Mouse (Mus musculus) mammary gland, adult 2 months (tissue): Measurements from ENCODE around the gene Alyref2. TPM values are rescaled to one million over a fixed set of nuclear protein-coding genes. Genes with fewer than 3 reads are reported as not detected.

Experiments
- polyA plus RNA-seq: library from polyadenylated mRNA; depleted of rRNA; stranded (reverse); fragments of >200 nt; gene quantifications from 2 replicates; pipeline ENCODE4 v1.2.3, GENCODE M21; 2012; ENCODE audit warnings: low replicate concordance; rRNA removed

The Alyref2 gene
- polyA plus RNA-seq, result 1.8 and 4.2 TPM in 2 replicates

GRCm38 (mm10) chr1:171503250-171503591, at the start of gene Alyref2:
Gene Alyref2 (plus strand): TSS chr1:171503478.

GRCm38 (mm10) chr1:171535194-171535593, 31.9 kb downstream of the Alyref2 start, which contains the start of gene Itln1:
Gene Itln1 (minus strand): TSS chr1:171535294.

Other genes with a start within 250 kb of the Alyref2 start
- 67.0 and 79.3 TPM in 2 replicates for gene B4galt3, start 233.2 kb upstream of the Alyref2 start, polyA plus RNA-seq
- gene Ppox, start 222.3 kb upstream of the Alyref2 start, polyA plus RNA-seq, result 51.7 and 64.2 TPM in 2 replicates
- 53.9 and 55.7 TPM in 2 replicates for gene Usp21, start 215.5 kb upstream of the Alyref2 start, polyA plus RNA-seq
- gene Ufc1, start 208.5 kb upstream of the Alyref2 start, polyA plus RNA-seq, result 15.9 and 23.3 TPM in 2 replicates
- 33.8 and 37.4 TPM in 2 replicates for gene Dedd, start 174.3 kb upstream of the Alyref2 start, polyA plus RNA-seq
- gene Nit1, start 157.8 kb upstream of the Alyref2 start, polyA plus RNA-seq, result 55.1 and 59.6 TPM in 2 replicates
- gene Pfdn2, start 157.8 kb upstream of the Alyref2 start, polyA plus RNA-seq, result 4.9 and 12.0 TPM in 2 replicates
- 0.57 and 0.85 TPM in 2 replicates for gene Klhdc9, start 142.7 kb upstream of the Alyref2 start, polyA plus RNA-seq
- 11.0 and 17.5 TPM in 2 replicates for gene Nectin4, start 133.4 kb upstream of the Alyref2 start, polyA plus RNA-seq
- gene Arhgap30, start 114.5 kb upstream of the Alyref2 start, polyA plus RNA-seq, result 25.7 and 38.8 TPM in 2 replicates
- 90.8 and 91.2 TPM in 2 replicates for gene Usf1, start 92.2 kb upstream of the Alyref2 start, polyA plus RNA-seq
- gene Tstd1, start 84.6 kb upstream of the Alyref2 start, polyA plus RNA-seq, result 1.5 and 3.1 TPM in 2 replicates
- gene F11r, start 65.9 kb upstream of the Alyref2 start, polyA plus RNA-seq, result 34.4 and 58.0 TPM in 2 replicates
- gene Itln1, start 31.8 kb downstream of the Alyref2 start, polyA plus RNA-seq, result 0.27 TPM in 1 of 2 replicates, not detected in the other
- gene Cd244a, start 55.7 kb downstream of the Alyref2 start, polyA plus RNA-seq, result 1.1 and 2.3 TPM in 2 replicates
- gene Ly9, start 103.9 kb downstream of the Alyref2 start, polyA plus RNA-seq, result 11.6 and 13.6 TPM in 2 replicates
- gene Slamf7, start 149.6 kb downstream of the Alyref2 start, polyA plus RNA-seq, result 3.8 and 6.4 TPM in 2 replicates
- gene Cd48, start 178.5 kb downstream of the Alyref2 start, polyA plus RNA-seq, result 22.8 and 52.4 TPM in 2 replicates